Mouse (Mus musculus) megakaryocyte, adult 5-6 weeks (primary cell): ENCODE data around the gene Elovl4. TPM values are rescaled to one million over a fixed set of nuclear protein-coding genes. Genes with fewer than 3 reads are reported as not detected.
A peak's percentile ranks its signal among the peaks of the same experiment; 100 is the strongest.

Experiments
- ATAC-seq: 2 replicates; pipeline ENCODE4 v1.8.0; 2016; ENCODE audit warnings: mild to moderate bottlenecking, inconsistent platforms; ENCODE audit not compliant: poor library complexity, severe bottlenecking
- total RNA-seq, 2 experiments: library from RNA; stranded (forward) in 1 of 2; stranded (reverse) in 1 of 2; fragments of 153-499, 151-499 nt in 1 of 2; fragments of 221-1000, 200-1000 nt in 1 of 2; gene quantifications; 2 replicates each; pipeline versions ENCODE4 v1.2.3 to v1.2.4; 2015 to 2017

Gene Elovl4
- total RNA-seq (2015) (0.73 TPM in 1 of 2 replicates, not detected in the other), total RNA-seq (2017) (not detected in 2 replicates)

- ATAC-seq: peak; percentile 76
Measured at GRCm38 (mm10) chr9:83805977-83806815, at the start of gene Elovl4. TSS of gene Elovl4 (minus strand) at chr9:83806277.

GRCm38 (mm10) chr9:83852464-83852863, 46.4 kb upstream of the Elovl4 start:
- ATAC-seq: no peak

- no peak for ATAC-seq
Measured at GRCm38 (mm10) chr9:83834748-83835313, 28.8 kb upstream of the Elovl4 start.

GRCm38 (mm10) chr9:83833811-83834747, 28.0 kb upstream of the Elovl4 start, which contains the start of gene Ttk:
TSS of gene Ttk (plus strand) at chr9:83834689.
- peak; percentile 96 for ATAC-seq

GRCm38 (mm10) chr9:83831152-83831551, 25.1 kb upstream of the Elovl4 start:
- no peak for ATAC-seq

GRCm38 (mm10) chr9:83829896-83830295, 23.8 kb upstream of the Elovl4 start:
- no peak for ATAC-seq

- ATAC-seq: no peak
Measured at GRCm38 (mm10) chr9:83822925-83823324, 16.8 kb upstream of the Elovl4 start.

GRCm38 (mm10) chr9:83820976-83821375, 14.9 kb upstream of the Elovl4 start:
- ATAC-seq: no peak

- no peak for ATAC-seq
Measured at GRCm38 (mm10) chr9:83819188-83819587, 13.1 kb upstream of the Elovl4 start.

GRCm38 (mm10) chr9:83807562-83807961, 1.5 kb upstream of the Elovl4 start:
- peak; percentile 55 for ATAC-seq

- ATAC-seq: no peak; the same call in 1 of the 2 replicates
Measured at GRCm38 (mm10) chr9:83805164-83805976, 707 bp downstream of the Elovl4 start.

- ATAC-seq: 0 out of 2 replicates have a peak, but pooled peaks have one; percentile 28
Measured at GRCm38 (mm10) chr9:83804341-83804740, 1.7 kb downstream of the Elovl4 start.

GRCm38 (mm10) chr9:83797898-83798297, 8.2 kb downstream of the Elovl4 start:
- ATAC-seq: no peak

- ATAC-seq: no peak
Measured at GRCm38 (mm10) chr9:83796875-83797274, 9.2 kb downstream of the Elovl4 start.

- no peak for ATAC-seq
Measured at GRCm38 (mm10) chr9:83789326-83789725, 16.8 kb downstream of the Elovl4 start.

GRCm38 (mm10) chr9:83785501-83785900, 20.6 kb downstream of the Elovl4 start:
- no peak for ATAC-seq

- ATAC-seq: no peak
Measured at GRCm38 (mm10) chr9:83778317-83778960, 27.6 kb downstream of the Elovl4 start.

GRCm38 (mm10) chr9:83761318-83761717, 44.8 kb downstream of the Elovl4 start:
- no peak for ATAC-seq

- no peak for ATAC-seq
Measured at GRCm38 (mm10) chr9:83731877-83732276, 74.2 kb downstream of the Elovl4 start.

GRCm38 (mm10) chr9:83730836-83731235, 75.2 kb downstream of the Elovl4 start:
- ATAC-seq: no peak
